Mouse (Mus musculus) neural tube, embryonic 14.5 days (tissue): ENCODE measurements around the gene Gm20538. TPM values are rescaled to one million over a fixed set of nuclear protein-coding genes. Genes with fewer than 3 reads are reported as not detected.

Experiments used
- ATAC-seq: fragments of 200-750 bp; cut with Nextera tagmentation; 2 replicates; pipeline ENCODE4 v1.8.0; 2017; ENCODE audit warnings: low read depth, mild to moderate bottlenecking, moderate TSS enrichment, moderate library complexity
- H3K27ac ChIP-seq: fragments of 300-500 bp; sonication (generic); 2 replicates; pipeline ENCODE4 v1.5.1; 2014; ENCODE audit warnings: low read depth, mild to moderate bottlenecking, control low read depth, low read length, moderate library complexity, mixed read lengths
- H3K27me3 ChIP-seq: fragments of 300-500 bp; sonication (generic); 2 replicates; pipeline ENCODE4 v1.6.1; 2014; ENCODE audit warnings: low read length; ENCODE audit not compliant: control insufficient read depth, insufficient read depth
- H3K36me3 ChIP-seq: fragments of 300-500 bp; sonication (generic); 2 replicates; pipeline ENCODE4 v1.6.1; 2014; ENCODE audit warnings: low read length, mixed read lengths; ENCODE audit not compliant: control insufficient read depth, insufficient read depth
- H3K4me1 ChIP-seq: fragments of 300-500 bp; sonication (generic); 2 replicates; pipeline ENCODE4 v1.6.1; 2014; ENCODE audit warnings: low read length; ENCODE audit not compliant: control insufficient read depth, insufficient read depth
- H3K4me2 ChIP-seq: fragments of 300-500 bp; sonication (generic); 2 replicates; pipeline ENCODE4 v1.6.1; 2014; ENCODE audit warnings: mild to moderate bottlenecking, low read depth, low read length, control low read depth
- H3K4me3 ChIP-seq: fragments of 300-500 bp; sonication (generic); 2 replicates; pipeline ENCODE4 v1.5.1; 2014; ENCODE audit warnings: low read depth, low read length, control low read depth, mixed read lengths
- H3K9ac ChIP-seq: fragments of 300-500 bp; sonication (generic); replicated peaks from 2 replicates; pipeline ENCODE4 v1.6.1; 2014; ENCODE audit warnings: low read depth, mild to moderate bottlenecking, control low read depth, low read length, mixed read lengths
- H3K9me3 ChIP-seq: fragments of 300-500 bp; sonication (generic); 2 replicates; pipeline ENCODE4 v1.6.1; 2016; ENCODE audit warnings: low read length; ENCODE audit not compliant: control insufficient read depth
- WGBS: fragments of 180-500 bp; shearing (Covaris S2); extraction: QIAGEN DNeasy Blood & Tissue Kit; methylation state at CpG from one replicate; pipeline ENCODE4 v1.1.7; 2014; 5-methylcytosine and 5-hydroxymethylcytosine counted together
- polyA plus RNA-seq: library from polyadenylated mRNA; unstranded; fragments of >200 nt; fragmentation: Nextera tagmentation; extraction: Ambion mirVana; gene quantifications from 2 replicates; pipeline ENCODE4 v1.2.1, GENCODE M21; 2014

The Gm20538 gene
- polyA plus RNA-seq, 1 experiment from 2014 or later: not detected

DNA sequence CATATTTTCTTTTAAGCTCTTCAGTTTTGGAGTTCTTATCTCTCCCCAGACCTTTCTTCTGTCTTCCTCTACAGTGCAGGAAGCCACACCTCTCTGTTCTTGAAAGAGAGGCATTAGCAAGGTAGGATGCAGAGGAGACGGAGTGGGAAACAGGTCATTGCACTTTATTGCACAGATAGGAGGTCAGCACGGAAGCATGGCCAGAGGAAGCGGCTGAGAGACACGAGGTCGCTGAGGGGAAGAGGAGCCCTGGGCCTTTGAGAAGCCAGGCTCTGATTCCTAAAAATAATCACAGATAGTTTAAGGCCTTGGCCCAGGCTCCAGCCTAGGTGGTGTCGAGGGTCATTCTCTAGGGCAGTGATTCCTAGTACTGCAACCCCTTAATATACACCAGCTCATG is 36.9 kb downstream of the Gm20538 start:
- no peak overlapping the region for H3K4me3 ChIP-seq
- H3K9me3 ChIP-seq: no peaks in the 10 kb centered on the region
- no peaks in the 10 kb centered on the region for H3K36me3 ChIP-seq
- H3K4me1 ChIP-seq: peaks cover 18% of the 10 kb centered on the region
- ATAC-seq: no peak
- WGBS: 35% methylated on average over 6 of the region's 6 CpGs
- no peak overlapping the region for H3K9ac ChIP-seq
- H3K4me2 ChIP-seq: no peak overlapping the region
- H3K27ac ChIP-seq: no peak overlapping the region
- H3K27me3 ChIP-seq: peaks cover 26% of the 10 kb centered on the region

DNA sequence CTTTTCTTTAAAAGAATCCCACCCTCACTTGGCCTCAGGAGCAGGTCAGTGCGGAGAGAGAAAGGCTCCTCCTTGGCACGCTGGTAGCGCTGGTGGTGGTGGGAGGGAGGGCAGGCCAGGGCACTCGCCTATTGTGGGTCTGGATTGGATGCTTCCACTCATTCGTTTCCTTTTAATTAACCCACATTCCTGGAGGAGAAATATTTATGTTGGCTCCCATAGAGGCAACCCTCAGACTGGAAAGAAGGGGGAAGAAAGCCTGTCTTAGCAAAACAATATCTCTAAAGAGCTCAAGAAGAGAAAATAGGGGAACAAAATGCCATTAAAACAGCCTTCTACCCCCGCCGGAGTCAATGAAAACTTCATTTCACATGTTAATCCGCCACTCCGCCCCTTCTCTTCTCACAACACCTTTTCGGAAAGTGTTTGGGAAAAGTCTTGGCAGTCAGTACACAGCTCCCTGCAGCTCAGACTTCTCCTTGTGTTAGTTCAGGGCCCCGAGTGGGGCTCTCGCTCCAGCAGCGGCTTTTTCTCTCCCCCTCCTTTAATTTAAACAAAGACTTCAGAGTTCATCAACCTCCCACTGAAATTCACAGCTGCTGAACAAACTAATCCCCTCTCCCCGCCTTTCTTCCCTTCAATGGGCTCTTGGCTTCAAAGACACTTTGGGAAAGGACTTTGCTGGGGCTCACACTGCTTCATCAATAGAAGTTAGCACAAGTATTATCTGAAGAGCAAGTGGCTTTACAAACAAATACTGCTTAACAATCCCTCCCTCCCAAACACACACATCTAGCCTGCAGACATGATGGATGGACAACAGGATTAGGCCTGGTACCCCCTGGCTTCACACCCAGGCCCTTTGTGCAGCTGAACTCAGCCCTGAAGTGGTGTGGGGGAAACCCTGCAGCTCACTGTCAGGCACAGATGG is 37.8 kb downstream of the Gm20538 start:
- H3K9ac ChIP-seq: no peak overlapping the region
- no peaks in the 10 kb centered on the region for H3K36me3 ChIP-seq
- no peak overlapping the region for H3K4me3 ChIP-seq
- H3K4me2 ChIP-seq: no peak overlapping the region
- peak; percentile 59 for ATAC-seq
- H3K4me1 ChIP-seq: peaks cover 18% of the 10 kb centered on the region
- no peaks in the 10 kb centered on the region for H3K9me3 ChIP-seq
- peaks cover 32% of the 10 kb centered on the region for H3K27me3 ChIP-seq
- H3K27ac ChIP-seq: no peak overlapping the region
- 5% methylated on average over 14 of the region's 14 CpGs for WGBS

GRCm38 (mm10) chr19:44513921-44514482 is 38.6 kb downstream of the Gm20538 start:
- Histone ChIP-seq H3K9me3 (no peaks in the 10 kb centered on the region), H3K4me2 (no peak overlapping the region), H3K4me1 (peaks cover 18% of the 10 kb centered on the region), H3K27me3 (peaks cover 36% of the 10 kb centered on the region), H3K27ac (no peak overlapping the region), H3K9ac (no peak overlapping the region), H3K36me3 (no peaks in the 10 kb centered on the region), H3K4me3 (no peak overlapping the region)
- 11% methylated on average over 7 of the region's 7 CpGs for WGBS
- no peak for ATAC-seq

DNA sequence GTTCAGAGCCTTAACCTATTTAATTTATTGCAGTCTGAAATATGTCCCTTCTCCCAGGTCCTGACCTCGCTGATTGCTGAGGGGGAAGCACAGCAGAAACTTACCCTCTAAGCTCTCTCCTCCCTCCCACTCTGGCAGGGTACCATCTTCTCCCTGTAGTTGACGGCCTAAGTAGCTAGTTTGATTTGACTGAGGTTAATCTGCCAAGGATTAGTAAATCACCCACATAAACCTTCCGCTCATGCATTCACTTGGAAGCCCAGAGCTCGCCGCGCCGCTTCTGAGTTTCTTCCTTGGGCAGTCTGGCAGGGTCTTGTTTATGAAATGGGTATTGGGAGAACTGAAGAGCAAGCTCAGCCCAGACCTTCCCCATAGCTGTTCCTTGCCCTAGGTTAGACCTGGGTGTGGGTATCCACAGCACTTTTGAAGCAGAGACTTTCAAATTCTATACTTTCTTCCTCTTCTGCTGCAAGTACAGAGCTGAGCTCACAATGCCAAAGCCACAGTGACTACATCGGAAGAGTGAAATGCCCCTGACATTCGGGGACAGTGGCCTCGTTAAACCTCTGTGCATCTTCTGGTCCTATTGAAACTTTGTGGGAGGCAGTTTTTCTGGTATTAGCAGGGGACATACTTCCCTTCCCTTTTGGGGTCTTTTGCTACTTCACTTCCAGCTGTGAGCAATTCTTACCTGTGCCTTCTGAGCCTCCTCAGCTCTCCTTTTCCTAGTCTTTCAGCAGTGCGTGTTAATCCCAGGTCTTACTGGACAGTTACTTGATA is 39.4 kb downstream of the Gm20538 start:
- Histone ChIP-seq H3K27ac (no peak overlapping the region), H3K36me3 (no peaks in the 10 kb centered on the region), H3K9me3 (no peaks in the 10 kb centered on the region), H3K4me2 (no peak overlapping the region), H3K4me1 (peaks cover 18% of the 10 kb centered on the region), H3K9ac (no peak overlapping the region), H3K4me3 (no peak overlapping the region), H3K27me3 (peaks cover 37% of the 10 kb centered on the region)
- ATAC-seq: no peak
- WGBS: 9% methylated on average over 11 of the region's 11 CpGs

DNA sequence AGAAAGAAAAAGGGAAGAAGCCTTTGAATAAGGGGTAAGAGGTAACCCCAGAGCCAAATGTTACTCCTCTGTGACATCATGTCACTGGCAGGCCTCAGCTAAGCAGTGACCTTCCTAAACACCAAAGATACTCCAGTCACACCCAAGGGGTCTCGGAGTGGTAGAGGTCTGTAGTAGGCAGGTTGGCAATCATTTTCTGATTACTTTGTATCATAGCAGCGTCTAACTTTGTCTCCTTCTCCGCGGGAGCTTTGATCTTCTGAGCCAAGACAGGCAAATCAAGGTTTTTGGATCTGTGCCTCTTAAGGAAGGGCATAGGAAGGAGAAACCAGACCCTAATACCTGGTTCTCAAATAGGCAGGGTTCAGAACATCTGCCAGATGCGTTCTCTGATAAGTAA is 40.0 kb downstream of the Gm20538 start:
- Histone ChIP-seq H3K9ac (no peak overlapping the region), H3K27ac (no peak overlapping the region), H3K36me3 (no peaks in the 10 kb centered on the region), H3K9me3 (no peaks in the 10 kb centered on the region), H3K4me2 (peak overlapping the region; percentile 8; the same call in 1 of the 2 replicates), H3K4me1 (peaks cover 18% of the 10 kb centered on the region), H3K4me3 (no peak overlapping the region), H3K27me3 (peaks cover 35% of the 10 kb centered on the region)
- no peak for ATAC-seq
- 27% methylated on average over 5 of the region's 5 CpGs for WGBS

GRCm38 (mm10) chr19:44511451-44512231 is 41.0 kb downstream of the Gm20538 start:
- Histone ChIP-seq H3K4me3 (peak overlapping the region; percentile 48), H3K9me3 (no peaks in the 10 kb centered on the region), H3K4me2 (peak overlapping the region; percentile 97), H3K27ac (no peak overlapping the region), H3K27me3 (peaks cover 35% of the 10 kb centered on the region), H3K9ac (peak overlapping the region; percentile 43), H3K36me3 (no peaks in the 10 kb centered on the region), H3K4me1 (peaks cover 18% of the 10 kb centered on the region)
- ATAC-seq: peak; percentile 68
- WGBS: under 1% methylated on average over 66 of the region's 66 CpGs

DNA sequence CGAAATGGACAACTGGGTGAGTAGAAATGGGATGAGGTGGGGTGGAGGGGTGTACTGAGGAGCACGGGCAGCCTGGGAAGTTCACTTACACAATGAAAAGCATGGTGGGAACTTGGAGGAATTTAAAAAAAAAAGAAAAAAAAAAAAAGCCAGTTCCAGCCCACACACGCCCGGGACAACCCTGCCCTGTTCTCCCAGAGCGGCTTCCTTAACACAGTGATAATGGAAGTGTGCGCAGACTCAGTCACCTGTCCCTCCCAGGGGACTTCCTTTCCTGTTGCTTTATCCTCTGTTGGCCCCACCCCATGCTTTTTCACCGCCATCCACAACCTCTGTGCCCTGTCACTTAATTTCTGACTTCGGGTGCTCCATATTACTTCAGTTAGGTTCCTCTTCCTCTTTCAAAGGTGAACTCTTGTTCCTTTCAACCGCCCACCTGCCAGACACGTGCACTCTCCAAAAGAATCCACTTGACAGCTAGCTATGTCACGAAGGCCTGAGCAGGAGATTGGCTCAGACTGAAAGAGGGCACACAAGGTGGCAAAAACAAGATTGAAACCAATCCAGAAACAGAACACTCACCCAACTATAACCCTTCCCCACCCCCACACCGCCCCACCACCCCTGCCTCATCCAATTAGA is 42.0 kb downstream of the Gm20538 start:
- Histone ChIP-seq H3K4me2 (peak overlapping the region; percentile 97), H3K9me3 (no peaks in the 10 kb centered on the region), H3K27ac (no peak overlapping the region), H3K4me3 (peak overlapping the region; percentile 48), H3K27me3 (peaks cover 35% of the 10 kb centered on the region), H3K36me3 (no peaks in the 10 kb centered on the region), H3K9ac (no peak overlapping the region), H3K4me1 (peaks cover 18% of the 10 kb centered on the region)
- 2% methylated on average over 12 of the region's 12 CpGs for WGBS
- no peak for ATAC-seq

GRCm38 (mm10) chr19:44502741-44503140 is 49.9 kb downstream of the Gm20538 start:
- no peak overlapping the region for H3K9ac ChIP-seq
- no peaks in the 10 kb centered on the region for H3K9me3 ChIP-seq
- no peak overlapping the region for H3K27ac ChIP-seq
- no peaks in the 10 kb centered on the region for H3K36me3 ChIP-seq
- 78% methylated on average over 4 of the region's 4 CpGs for WGBS
- H3K27me3 ChIP-seq: no peaks in the 10 kb centered on the region
- H3K4me2 ChIP-seq: no peak overlapping the region
- H3K4me3 ChIP-seq: no peak overlapping the region
- H3K4me1 ChIP-seq: no peaks in the 10 kb centered on the region
- no peak for ATAC-seq
